Mouse (Mus musculus): ENCODE data around the gene Sugp2.

- TF ChIP-seq CTCF (IDR thresholded peaks at IDR 0.05) (no peak), EP300 (IDR thresholded peaks at IDR 0.05) (no peak)
These were observed 66.9 kb downstream of the Sugp2 start for GRCm38 (mm10) chr8:70300881-70301280.
